Mouse (Mus musculus): ENCODE measurements around the gene Sod2. TPM values are rescaled to one million over a fixed set of nuclear protein-coding genes. Genes with fewer than 3 reads are reported as not detected.

Sod2 gene
- total RNA-seq, 1 experiment: 161 TPM

GRCm38 (mm10) chr17:12990567-12991145 lies 16.0 kb upstream of the Sod2 start:
- peak overlapping the region; percentile 98; the same call in 1 of the 2 replicates for H3K27ac ChIP-seq (ENCODE audit: insufficient read depth, low read depth, low read length, poor library complexity, severe bottlenecking)
- DNase-seq (ENCODE audit: low read depth, low spot score): no peak
- in situ Hi-C loops (cut with MboI; ENCODE audit: low sequenced_read_pairs in 2 of 2, unreplicated experiment in 2 of 2): no loop called here

GRCm38 (mm10) chr17:12991194-12991634 lies 15.4 kb upstream of the Sod2 start:
- H3K9ac ChIP-seq (ENCODE audit: insufficient read depth, low read depth, low read length, poor library complexity, severe bottlenecking): peak overlapping the region; percentile 100
- in situ Hi-C loops (cut with MboI; ENCODE audit: low sequenced_read_pairs in 2 of 2, unreplicated experiment in 2 of 2): no loop called here

More at GRCm38 (mm10) chr17:12990567-12991145, 16.0 kb upstream of the Sod2 start:
- Histone ChIP-seq H3K9ac (ENCODE audit: insufficient read depth, low read depth, low read length, poor library complexity, severe bottlenecking) (peak overlapping the region; percentile 100; the same call in 1 of the 2 replicates), H3K4me3 (ENCODE audit: insufficient read depth in 1 of 2, low read depth in 1 of 2, low read length in 2 of 2, poor library complexity in 1 of 2, severe bottlenecking in 1 of 2) (peak overlapping the region; percentile 99 to 100), H3K36me3 (ENCODE audit: control insufficient read depth, insufficient read depth, low read length, poor library complexity, severe bottlenecking) (peaks cover 3% of the 10 kb centered on the region), H3K9me3 (ENCODE audit: control insufficient read depth, insufficient read depth, low read depth, low read length) (no peaks in the 10 kb centered on the region), H3K4me1 (ENCODE audit: control insufficient read depth in 2 of 2, insufficient read depth in 2 of 2, low read length in 2 of 2, poor library complexity in 1 of 2) (peaks cover 0 to 15% of the 10 kb centered on the region in 2 experiments; a peak in 2 of 4 replicates)
- TF ChIP-seq MAFK (IDR thresholded peaks at IDR 0.05; ENCODE audit: insufficient read depth, low read depth, low read length) (no peak), HCFC1 (IDR thresholded peaks at IDR 0.05; ENCODE audit: borderline replicate concordance, insufficient read depth, low read length) (no peak), ZC3H11A (IDR thresholded peaks at IDR 0.05; ENCODE audit: borderline replicate concordance, low read depth, low read length) (no peak), ZNF384 (IDR thresholded peaks at IDR 0.05; ENCODE audit: low read depth, low read length) (no peak)

DNA sequence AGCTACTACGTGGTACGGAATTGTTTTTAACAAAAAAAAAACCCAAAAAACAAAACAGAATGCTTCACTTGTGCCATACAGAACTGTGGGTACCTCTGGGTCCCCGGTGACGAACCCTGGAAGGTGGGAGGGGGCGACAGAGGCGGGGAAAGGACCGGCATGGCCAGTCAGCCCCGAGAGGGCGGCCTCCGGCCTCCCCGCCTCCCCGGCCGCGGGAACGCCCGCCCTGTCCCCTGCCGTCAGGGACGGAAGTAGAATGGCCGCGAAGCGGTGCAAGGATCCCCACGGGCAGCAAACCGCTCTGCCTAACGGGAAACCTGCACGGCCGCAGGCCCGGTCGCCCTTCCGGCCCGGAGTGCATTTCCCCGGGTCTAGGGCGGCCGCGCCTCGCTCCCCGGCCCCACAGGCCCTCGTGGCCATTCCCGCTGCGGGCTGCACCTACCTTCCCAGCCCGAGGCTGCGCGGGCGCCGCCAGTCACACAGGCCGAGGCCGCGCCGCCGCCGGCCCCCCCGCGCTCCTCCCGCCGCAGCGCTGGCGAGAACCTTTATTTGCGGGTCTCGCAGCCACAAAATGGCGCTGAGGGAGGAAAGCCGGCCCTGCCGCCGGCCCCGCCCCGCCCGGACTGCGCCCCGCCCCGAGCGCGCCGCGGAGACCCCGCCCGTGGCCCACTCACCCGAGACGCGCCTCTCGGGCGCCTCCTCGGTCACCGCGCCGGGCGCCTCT lies 14.8 kb upstream of the Sod2 start:
- Histone ChIP-seq H3K4me3 (ENCODE audit: insufficient read depth in 1 of 2, low read depth in 1 of 2, low read length in 2 of 2, poor library complexity in 1 of 2, severe bottlenecking in 1 of 2) (peak overlapping the region; percentile 99 to 100), H3K27ac (ENCODE audit: insufficient read depth, low read depth, low read length, poor library complexity, severe bottlenecking) (peak overlapping the region; percentile 98), H3K9ac (ENCODE audit: insufficient read depth, low read depth, low read length, poor library complexity, severe bottlenecking) (peak overlapping the region; percentile 100), H3K4me1 (ENCODE audit: control insufficient read depth in 2 of 2, insufficient read depth in 2 of 2, low read length in 2 of 2, poor library complexity in 1 of 2) (peaks cover 0 to 15% of the 10 kb centered on the region in 2 experiments; a peak in 2 of 4 replicates), H3K36me3 (ENCODE audit: control insufficient read depth, insufficient read depth, low read length, poor library complexity, severe bottlenecking) (peaks cover 3% of the 10 kb centered on the region; the same call in 1 of the 2 replicates), H3K9me3 (ENCODE audit: control insufficient read depth, insufficient read depth, low read depth, low read length) (no peaks in the 10 kb centered on the region)
- in situ Hi-C loops (cut with MboI; ENCODE audit: low sequenced_read_pairs in 2 of 2, unreplicated experiment in 2 of 2): no loop called here
- no peak for TF ChIP-seq ZNF384 (IDR thresholded peaks at IDR 0.05; ENCODE audit: low read depth, low read length)
- TF ChIP-seq CHD2 (IDR thresholded peaks at IDR 0.05; ENCODE audit: low read depth, low read length): no peak
- no peak for TF ChIP-seq MAFK (IDR thresholded peaks at IDR 0.05; ENCODE audit: insufficient read depth, low read depth, low read length)
- TF ChIP-seq ZC3H11A (IDR thresholded peaks at IDR 0.05; ENCODE audit: borderline replicate concordance, low read depth, low read length): no peak
- no peak for TF ChIP-seq HCFC1 (IDR thresholded peaks at IDR 0.05; ENCODE audit: borderline replicate concordance, insufficient read depth, low read length)
- DNase-seq (ENCODE audit: low read depth, low spot score): peak; percentile 49

More at GRCm38 (mm10) chr17:12991194-12991634, 15.4 kb upstream of the Sod2 start:
- peak; percentile 25 for DNase-seq (ENCODE audit: low read depth, low spot score)
- Histone ChIP-seq H3K27ac (ENCODE audit: insufficient read depth, low read depth, low read length, poor library complexity, severe bottlenecking) (peak overlapping the region; percentile 98; the same call in 1 of the 2 replicates), H3K36me3 (ENCODE audit: control insufficient read depth, insufficient read depth, low read length, poor library complexity, severe bottlenecking) (peaks cover 3% of the 10 kb centered on the region; the same call in 1 of the 2 replicates), H3K4me3 (ENCODE audit: insufficient read depth in 1 of 2, low read depth in 1 of 2, low read length in 2 of 2, poor library complexity in 1 of 2, severe bottlenecking in 1 of 2) (peak overlapping the region; percentile 99 to 100), H3K4me1 (ENCODE audit: control insufficient read depth in 2 of 2, insufficient read depth in 2 of 2, low read length in 2 of 2, poor library complexity in 1 of 2) (peaks cover 0 to 15% of the 10 kb centered on the region in 2 experiments; a peak in 2 of 4 replicates), H3K9me3 (ENCODE audit: control insufficient read depth, insufficient read depth, low read depth, low read length) (no peaks in the 10 kb centered on the region)
- TF ChIP-seq CHD2 (IDR thresholded peaks at IDR 0.05; ENCODE audit: low read depth, low read length): no peak
- TF ChIP-seq MAFK (IDR thresholded peaks at IDR 0.05; ENCODE audit: insufficient read depth, low read depth, low read length): no peak
- TF ChIP-seq HCFC1 (IDR thresholded peaks at IDR 0.05; ENCODE audit: borderline replicate concordance, insufficient read depth, low read length): no peak
- TF ChIP-seq ZC3H11A (IDR thresholded peaks at IDR 0.05; ENCODE audit: borderline replicate concordance, low read depth, low read length): no peak
- peak; percentile 79 for TF ChIP-seq ZNF384 (IDR thresholded peaks at IDR 0.05; ENCODE audit: low read depth, low read length)

DNA sequence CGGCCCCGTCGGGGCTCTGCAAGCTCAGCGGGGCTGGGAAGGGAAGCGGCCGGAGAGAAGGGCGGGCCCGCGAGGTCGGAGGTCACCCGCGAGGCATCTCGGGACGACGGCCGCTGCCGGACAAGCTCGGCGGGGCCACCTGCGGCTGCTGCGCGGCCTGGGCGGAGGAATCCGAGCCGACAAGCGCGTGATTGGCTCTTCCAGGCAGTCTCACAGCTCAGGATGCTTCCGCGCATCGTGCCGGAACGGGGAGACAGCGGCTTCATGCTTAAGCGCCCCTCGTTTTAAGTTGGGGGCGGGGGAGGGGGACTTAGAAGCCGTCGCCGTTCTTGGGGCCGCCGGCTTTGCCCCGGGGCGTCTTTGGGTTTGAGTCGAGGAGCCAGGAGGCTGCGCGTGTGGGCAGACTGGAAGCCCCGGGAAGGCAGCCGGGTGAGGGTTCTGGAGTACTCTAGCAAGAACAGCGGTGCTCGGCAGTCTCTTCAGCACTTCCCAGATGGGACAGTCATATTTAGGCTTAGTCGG lies 14.1 kb upstream of the Sod2 start:
- Histone ChIP-seq H3K4me3 (ENCODE audit: insufficient read depth in 1 of 2, low read depth in 1 of 2, low read length in 2 of 2, poor library complexity in 1 of 2, severe bottlenecking in 1 of 2) (peak overlapping the region; percentile 81 to 100), H3K9me3 (ENCODE audit: control insufficient read depth, insufficient read depth, low read depth, low read length) (no peaks in the 10 kb centered on the region), H3K36me3 (ENCODE audit: control insufficient read depth, insufficient read depth, low read length, poor library complexity, severe bottlenecking) (peaks cover 3% of the 10 kb centered on the region; the same call in 1 of the 2 replicates), H3K9ac (ENCODE audit: insufficient read depth, low read depth, low read length, poor library complexity, severe bottlenecking) (peak overlapping the region; percentile 100), H3K27ac (ENCODE audit: insufficient read depth, low read depth, low read length, poor library complexity, severe bottlenecking) (peak overlapping the region; percentile 98), H3K4me1 (ENCODE audit: control insufficient read depth in 2 of 2, insufficient read depth in 2 of 2, low read length in 2 of 2, poor library complexity in 1 of 2) (peaks cover 4 to 15% of the 10 kb centered on the region in 2 experiments)
- TF ChIP-seq CHD2 (IDR thresholded peaks at IDR 0.05; ENCODE audit: low read depth, low read length) (peak; percentile 72; the same call in 1 of the 2 replicates), ZC3H11A (IDR thresholded peaks at IDR 0.05; ENCODE audit: borderline replicate concordance, low read depth, low read length) (no peak), MAFK (IDR thresholded peaks at IDR 0.05; ENCODE audit: insufficient read depth, low read depth, low read length) (no peak), HCFC1 (IDR thresholded peaks at IDR 0.05; ENCODE audit: borderline replicate concordance, insufficient read depth, low read length) (peak; percentile 31; the same call in 1 of the 2 replicates), ZNF384 (IDR thresholded peaks at IDR 0.05; ENCODE audit: low read depth, low read length) (no peak)
- DNase-seq (ENCODE audit: low read depth, low spot score): peak; percentile 85
- in situ Hi-C loops (cut with MboI; ENCODE audit: low sequenced_read_pairs in 2 of 2, unreplicated experiment in 2 of 2): no loop called here

All from ES-E14 (cell line).